Mouse (Mus musculus) fat pad, adult 2 months (tissue): ENCODE measurements around the gene Nkx6-2.

ENCODE experiments used
- DNase-seq: peaks from one replicate; pipeline ENCODE4 v3.0.0-alpha.2; 2011; ENCODE audit warnings: low read depth, low spot score; ENCODE audit errors: extremely low read depth

Gene Nkx6-2

GRCm38 (mm10) chr7:139582595-139582994 lies at the start of gene Nkx6-2:
Gene Nkx6-2 (minus strand): TSS chr7:139582797.
- DNase-seq: no peak

GRCm38 (mm10) chr7:139625156-139625555 lies 42.6 kb upstream of the Nkx6-2 start:
- DNase-seq: no peak

DNA sequence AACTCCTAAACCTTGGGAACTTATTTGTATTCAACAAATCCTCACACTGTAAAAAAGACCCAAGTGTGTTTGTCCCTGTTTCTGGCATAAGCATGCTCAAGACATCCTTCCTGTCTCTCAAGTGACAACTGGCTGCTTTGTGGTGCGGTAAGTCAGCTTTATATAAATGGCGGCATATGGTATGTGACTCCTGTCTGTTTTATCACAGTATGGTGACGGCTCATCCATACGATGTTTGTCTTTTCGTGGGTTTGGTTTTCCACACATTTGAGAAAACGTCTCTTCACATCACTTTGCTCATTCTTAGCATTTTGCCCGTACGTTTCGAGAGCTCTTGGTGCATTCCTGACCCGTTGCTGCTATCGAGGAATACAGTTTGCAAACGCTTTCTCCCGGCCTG lies 40.0 kb upstream of the Nkx6-2 start:
- no peak for DNase-seq

DNA sequence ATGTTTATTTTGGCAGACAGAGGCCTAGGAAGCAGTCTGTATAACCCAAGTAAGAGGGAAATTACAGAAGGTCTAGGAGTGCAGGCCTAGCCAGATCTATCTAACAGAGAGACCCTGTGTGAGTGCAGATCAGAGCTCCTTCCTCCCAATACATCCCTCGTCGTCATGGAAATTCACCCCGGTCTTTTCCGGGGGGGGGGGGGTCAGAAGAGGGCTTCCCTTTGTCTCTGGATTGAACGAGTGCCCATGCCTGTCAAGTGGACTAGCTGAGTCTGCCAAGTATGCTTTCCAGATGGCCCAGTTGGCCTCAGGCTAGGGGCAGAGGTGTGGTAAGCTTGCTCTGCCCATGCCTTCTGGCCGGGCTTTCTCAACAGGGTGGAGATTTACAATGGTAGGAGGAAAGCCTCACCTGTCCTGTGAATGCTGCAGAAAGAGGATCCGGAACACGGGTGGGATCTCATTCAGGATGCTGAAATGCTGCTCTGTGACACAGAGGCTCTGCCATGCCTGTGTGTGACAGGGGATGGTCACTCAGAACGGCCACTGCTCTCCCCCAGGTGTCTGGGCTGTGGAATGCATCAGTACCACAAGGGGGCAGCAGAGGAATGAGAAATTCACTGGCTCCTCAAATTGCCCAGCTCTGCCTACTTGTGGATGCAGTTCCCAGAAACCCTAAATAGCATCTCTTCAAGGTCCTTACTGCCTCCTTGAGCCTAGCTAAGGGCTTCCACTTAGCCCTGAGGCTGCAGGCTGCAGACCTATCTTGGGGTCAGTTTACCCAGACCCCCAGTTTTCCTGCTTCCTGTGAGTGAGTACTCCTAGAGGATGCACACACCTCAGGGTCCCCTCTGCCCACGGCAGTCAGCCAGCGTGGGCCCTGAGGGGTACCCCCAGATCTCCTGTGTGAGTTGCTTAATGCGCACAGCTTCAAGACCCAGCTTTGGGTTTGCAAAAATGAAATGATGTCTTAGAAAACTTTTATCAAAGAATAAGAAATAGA lies 33.5 kb upstream of the Nkx6-2 start:
- no peak for DNase-seq

GRCm38 (mm10) chr7:139610328-139610727 lies 27.7 kb upstream of the Nkx6-2 start:
- DNase-seq: no peak

- no peak for DNase-seq
Measured at GRCm38 (mm10) chr7:139595862-139596261, 13.3 kb upstream of the Nkx6-2 start.

- no peak for DNase-seq
Measured at GRCm38 (mm10) chr7:139595311-139595710, 12.7 kb upstream of the Nkx6-2 start.

DNA sequence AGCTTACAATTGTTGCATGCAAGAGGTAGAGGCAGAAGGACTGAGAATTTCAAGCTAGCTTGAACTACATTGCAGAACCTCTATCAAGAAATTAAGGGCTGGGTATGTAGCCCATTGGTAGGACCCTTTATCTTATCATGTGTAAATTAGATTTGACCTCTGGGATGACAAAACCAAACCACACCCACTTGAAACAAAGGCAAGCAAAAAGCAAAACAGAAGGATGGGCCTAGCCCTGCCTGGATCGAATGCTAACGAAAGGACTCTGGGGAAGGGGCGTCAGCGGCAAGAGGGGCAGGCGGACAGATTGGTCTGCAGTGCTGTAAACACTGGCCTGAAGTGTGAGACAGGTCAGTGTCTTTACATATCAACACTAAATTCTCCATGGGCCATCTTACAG lies 8.7 kb upstream of the Nkx6-2 start:
- DNase-seq: no peak

DNA sequence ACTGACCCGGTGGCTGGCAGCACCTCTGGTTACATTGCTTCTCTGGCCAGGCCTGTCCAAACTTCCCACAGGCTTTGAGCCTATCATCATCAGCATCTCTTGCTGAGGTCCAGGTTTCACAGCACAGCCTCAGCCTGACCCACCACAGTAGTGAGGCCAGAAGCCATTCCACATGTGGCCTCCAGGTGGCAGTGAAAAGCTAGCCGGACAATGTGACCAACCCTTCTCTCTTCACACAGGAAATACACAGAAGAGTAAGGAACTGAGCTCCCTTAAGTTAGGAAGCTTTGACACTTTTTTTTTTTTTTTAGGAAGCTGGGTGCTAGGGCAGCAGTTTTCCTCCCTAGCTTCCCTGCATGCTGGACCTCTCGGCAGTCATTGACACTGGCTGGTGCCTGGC lies 7.7 kb upstream of the Nkx6-2 start:
- DNase-seq: no peak

- DNase-seq: no peak
Measured at GRCm38 (mm10) chr7:139587919-139588318, 5.3 kb upstream of the Nkx6-2 start.

GRCm38 (mm10) chr7:139585183-139585821 lies 2.7 kb upstream of the Nkx6-2 start:
- DNase-seq: no peak

- no peak for DNase-seq
Measured at GRCm38 (mm10) chr7:139584221-139585175, 1.9 kb upstream of the Nkx6-2 start.

DNA sequence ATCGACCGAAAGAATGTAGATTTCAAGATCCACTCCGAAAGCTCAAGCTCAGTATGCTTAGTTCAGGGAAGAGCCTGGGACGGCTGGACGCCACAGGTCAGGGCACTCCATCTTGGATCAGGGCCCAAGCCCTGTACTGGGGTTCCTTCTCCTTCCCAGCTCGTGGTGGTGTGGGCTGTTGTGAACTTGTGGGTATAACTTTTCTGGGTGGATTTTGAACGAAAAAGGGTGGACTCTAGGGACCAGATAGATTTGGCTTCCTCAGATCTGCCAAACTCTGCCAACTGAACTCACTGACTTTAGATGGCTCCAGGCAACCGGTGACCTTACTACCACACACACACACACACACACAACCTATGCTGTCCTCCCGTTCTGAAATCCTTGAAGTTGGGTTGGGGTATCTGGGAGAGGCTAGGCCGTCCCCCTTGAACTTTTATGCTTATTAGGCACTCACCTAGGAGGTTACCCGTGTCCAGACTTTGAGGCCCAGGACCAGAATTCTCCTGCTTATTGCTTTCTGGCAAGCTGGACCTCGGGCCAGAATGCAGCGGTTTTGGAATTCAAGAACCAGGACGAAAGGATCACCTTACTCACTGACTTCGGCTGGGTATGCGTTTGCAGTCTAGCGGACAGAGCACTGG lies 619 bp upstream of the Nkx6-2 start:
- no peak for DNase-seq

DNA sequence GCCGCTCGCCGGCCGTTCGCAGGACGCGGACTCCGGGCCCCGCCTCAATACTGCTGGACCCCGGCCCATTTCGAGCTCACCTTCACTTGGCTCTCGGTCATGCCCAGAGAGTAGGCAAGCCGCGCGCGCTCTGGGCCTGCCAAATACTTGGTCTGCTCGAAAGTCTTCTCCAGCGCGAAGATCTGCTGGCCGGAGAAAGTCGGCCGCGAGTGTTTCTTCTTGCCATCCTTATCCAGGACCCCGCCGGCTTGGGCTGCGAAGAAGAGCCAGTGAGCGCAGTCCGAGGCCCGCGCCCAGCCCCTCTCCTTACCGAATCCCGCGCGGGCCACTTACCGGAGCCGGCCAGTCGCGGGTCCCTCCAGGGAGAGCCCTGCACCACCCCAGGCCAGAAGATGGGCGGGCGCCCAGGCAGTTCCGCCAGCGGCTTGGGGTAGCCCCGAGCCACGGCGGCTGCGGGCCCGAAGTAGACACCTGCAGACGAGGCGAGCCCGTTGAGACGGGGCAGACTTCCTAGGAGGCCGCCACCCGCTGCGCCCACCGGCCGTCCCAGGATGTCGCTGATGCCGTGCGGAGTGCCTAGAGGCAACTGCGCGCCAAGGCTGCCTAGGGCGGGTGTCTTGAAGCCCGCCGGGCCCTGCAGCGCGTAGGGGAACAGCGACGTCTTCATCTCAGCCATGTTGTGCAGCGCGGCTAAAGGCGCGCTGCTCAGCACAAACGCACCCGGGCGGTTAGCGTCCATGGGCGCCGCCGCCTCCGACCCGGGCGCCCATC lies 611 bp downstream of the Nkx6-2 start:
- no peak for DNase-seq

DNA sequence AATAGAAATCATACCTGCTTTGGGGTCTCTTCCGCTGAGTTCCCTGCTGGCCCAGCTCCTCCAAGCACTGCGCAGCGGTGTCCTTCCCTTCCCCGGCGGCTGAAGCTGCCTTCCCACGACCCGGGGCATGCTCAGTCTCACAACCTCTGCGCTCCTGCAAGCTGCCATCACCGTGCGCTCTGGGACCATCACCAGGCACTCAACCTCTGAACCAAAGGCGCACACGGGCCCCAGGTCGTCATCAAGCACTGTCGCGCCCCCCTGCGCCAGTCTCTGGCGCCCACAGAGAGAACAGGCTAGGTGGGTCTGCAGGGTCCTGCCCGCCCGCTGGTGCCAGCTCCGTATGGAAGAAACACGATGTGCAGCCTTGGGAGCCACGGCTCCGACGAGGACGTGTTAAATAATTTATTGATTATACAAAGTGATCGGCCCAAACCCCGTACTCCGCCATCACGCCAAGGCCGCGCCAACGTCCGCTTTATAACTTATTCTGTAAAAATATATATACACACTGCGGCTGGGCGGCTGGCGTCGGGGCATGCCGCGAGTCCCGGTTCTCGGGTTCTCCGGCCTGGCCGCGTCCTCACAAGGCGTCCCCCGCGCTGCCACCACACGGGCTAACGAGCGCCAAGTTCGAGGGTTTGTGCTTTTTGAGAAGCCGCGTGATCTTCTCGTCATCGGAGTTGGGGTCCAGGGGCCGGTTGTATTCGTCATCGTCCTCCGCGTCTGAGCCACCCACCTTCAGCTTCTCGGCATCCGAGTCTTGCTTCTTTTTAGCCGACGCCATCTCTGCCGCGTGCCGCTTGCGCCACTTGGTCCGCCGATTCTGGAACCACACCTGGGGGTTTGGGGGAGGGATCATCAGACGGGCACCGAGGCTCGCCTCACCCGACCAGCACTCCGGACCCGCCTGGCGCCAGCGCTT lies 1.5 kb downstream of the Nkx6-2 start:
- no peak for DNase-seq

GRCm38 (mm10) chr7:139579261-139579905 lies 3.2 kb downstream of the Nkx6-2 start:
- DNase-seq: no peak

DNA sequence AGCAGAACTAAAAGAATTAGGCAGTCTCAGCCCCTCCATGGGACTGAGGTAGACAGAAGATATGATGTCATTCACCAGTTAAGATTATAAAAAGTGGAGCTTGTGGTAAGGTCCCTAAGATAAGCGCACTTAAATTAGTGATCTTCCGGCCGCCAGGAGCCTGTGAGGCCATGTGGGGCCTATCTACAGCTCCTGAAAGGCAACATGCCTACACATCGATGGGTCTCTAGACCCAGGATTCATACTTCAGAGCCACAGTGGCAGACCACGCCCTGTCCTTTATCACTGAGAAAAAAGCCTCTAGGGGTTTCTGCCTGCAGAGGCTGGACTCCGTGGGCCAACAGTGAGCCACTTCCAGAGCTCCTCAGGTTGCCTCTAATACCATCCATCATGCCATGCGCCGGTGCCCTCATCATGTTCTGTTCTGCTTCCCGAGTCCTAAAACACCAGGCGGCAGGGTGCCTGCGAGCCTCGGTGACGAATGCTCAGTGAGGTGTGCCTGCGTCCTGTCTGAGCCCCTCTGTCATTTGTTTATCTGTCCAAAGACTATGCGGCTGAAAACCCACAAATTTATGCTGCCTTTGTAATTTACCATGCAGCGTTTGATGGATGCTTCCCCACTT lies 6.4 kb downstream of the Nkx6-2 start:
- no peak for DNase-seq

- no peak for DNase-seq
Measured at GRCm38 (mm10) chr7:139572665-139573064, 9.9 kb downstream of the Nkx6-2 start.
